Mouse (Mus musculus) bone marrow, adult 2 months (tissue): ENCODE data around the gene Aff4.

ENCODE experiments used
- CTCF ChIP-seq: fragments of 200-500 bp; IDR thresholded peaks from 2 replicates; pipeline ENCODE4 v1.5.1; 2011; ENCODE audit warnings: low read length, control low read depth; ENCODE audit not compliant: control insufficient read depth, insufficient read depth
- POLR2A ChIP-seq: fragments of 200-500 bp; IDR thresholded peaks from 2 replicates; pipeline ENCODE4 v1.6.1; 2011; ENCODE audit warnings: low read depth, mild to moderate bottlenecking, control low read depth, low read length, borderline replicate concordance; ENCODE audit not compliant: control insufficient read depth

GRCm38 (mm10) chr11:53308884-53309310, 41.7 kb upstream of the Aff4 start:
- TF ChIP-seq POLR2A (no peak), CTCF (no peak)
